Mouse (Mus musculus) heart, adult 2 months (tissue): ENCODE measurements around the gene Ephb2.

Experiments used
- CTCF ChIP-seq: fragments of 200-600 bp; IDR thresholded peaks from 2 replicates; pipeline ENCODE4 v1.8.1; 2022; ENCODE audit warnings: antibody characterized with exemption, mild to moderate bottlenecking, moderate library complexity
- EP300 ChIP-seq: fragments of 200-500 bp; IDR thresholded peaks from 2 replicates; pipeline ENCODE4 v1.6.1; 2011; ENCODE audit warnings: low read depth, low read length, control low read depth; ENCODE audit not compliant: insufficient read depth

DNA sequence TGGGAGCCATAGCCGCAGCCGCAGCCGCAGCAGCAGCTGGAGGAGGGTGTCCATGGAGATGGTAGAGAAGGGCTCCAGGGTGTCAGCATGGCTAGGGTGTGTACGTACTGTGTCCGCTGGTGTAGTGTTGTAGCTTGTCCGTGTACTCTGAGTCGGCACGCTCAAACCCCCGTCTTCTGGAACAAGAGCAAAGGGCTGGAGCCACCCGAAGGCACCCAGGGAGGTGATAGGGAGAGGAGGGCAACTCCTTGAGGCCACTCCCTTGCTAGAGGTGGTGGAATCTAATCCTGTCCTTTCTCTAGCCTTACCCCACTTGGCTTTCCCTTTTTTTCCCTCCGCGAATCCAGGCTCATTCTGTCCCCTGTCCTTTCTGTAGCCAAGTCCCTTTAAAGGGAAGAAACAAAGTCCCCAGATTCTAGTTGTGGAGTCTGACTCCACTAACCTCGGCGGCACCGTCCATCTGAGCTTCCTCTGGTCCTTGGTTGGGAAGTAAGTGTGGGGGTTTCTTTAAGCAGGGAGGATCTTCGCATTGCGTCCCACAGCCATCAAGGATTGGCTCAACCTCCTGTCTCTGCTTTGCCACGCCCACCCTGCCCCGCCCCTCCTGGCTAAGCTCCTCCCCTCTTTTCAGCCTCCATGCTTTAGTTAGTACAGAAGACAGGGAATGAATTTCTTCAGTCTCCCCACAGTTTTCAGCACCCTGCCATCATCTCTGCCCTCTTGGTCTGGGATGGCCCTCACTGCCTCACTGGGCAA is 163.3 kb downstream of the Ephb2 start:
- TF ChIP-seq EP300, result no peak
- no peak for TF ChIP-seq CTCF
